Mouse (Mus musculus): ENCODE data around the gene Trnau1ap. TPM values are rescaled to one million over a fixed set of nuclear protein-coding genes. Genes with fewer than 3 reads are reported as not detected.

The Trnau1ap gene
- total and polyA plus RNA-seq, 3 experiments, result 60.7 to 80.5 (median 71.5) TPM

DNA sequence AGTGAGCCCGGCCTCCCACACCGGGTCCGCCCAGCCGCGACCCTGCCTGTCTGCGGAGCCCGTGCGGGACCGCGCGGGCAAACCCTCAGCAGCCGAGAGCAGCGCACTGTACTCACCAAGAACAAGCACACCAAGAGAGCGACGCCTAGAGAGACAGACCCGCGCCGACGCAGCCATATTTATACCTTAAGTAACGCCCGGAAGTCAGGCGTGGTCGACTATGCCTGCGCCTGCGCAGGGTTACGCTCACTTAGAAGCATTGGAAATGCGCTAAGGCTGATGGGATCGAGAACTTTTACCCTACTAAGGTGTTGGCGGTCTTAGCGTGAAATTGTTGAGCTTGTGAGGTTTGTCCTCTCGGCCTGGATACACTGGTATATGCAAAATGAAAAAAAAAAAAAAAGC lies 24.1 kb upstream of the Trnau1ap start, which contains the start of gene Rcc1:
TSS of gene Rcc1 (minus strand) at position 125 of the 405 bp plus-strand sequence.
- peaks cover 23% of the 10 kb centered on the region for H3K79me2 ChIP-seq (replicated peaks; ENCODE audit: control insufficient read depth, extremely low read depth, insufficient read depth, poor library complexity, severe bottlenecking)
- no peaks in the 10 kb centered on the region for H3K9me3 ChIP-seq (replicated peaks; ENCODE audit: low read length)
- H3K36me3 ChIP-seq (replicated peaks in 1 of 2; ENCODE audit: control insufficient read depth in 1 of 2, insufficient read depth in 1 of 2, low read length in 1 of 2), result peaks cover 14 to 41% of the 10 kb centered on the region in 2 experiments
- dilution Hi-C loops (cut with MboI; ENCODE audit: extremely low pct_ligation_motif_present, extremely low pct_unique_long_range_greater_than_20kb, low sequenced_read_pairs), result no loop called here
- TF ChIP-seq ELF1 (IDR thresholded peaks at IDR 0.05; ENCODE audit: low read depth, low read length) (peak; percentile 96), RAD21 (IDR thresholded peaks at IDR 0.05; ENCODE audit: low read depth, low read length) (no peak), MAX (IDR thresholded peaks at IDR 0.05; ENCODE audit: low read length) (peak; percentile 62; the same call in 1 of the 2 replicates), ZMIZ1 (IDR thresholded peaks at IDR 0.05; ENCODE audit: low read depth, low read length) (peak; percentile 100), SMC3 (IDR thresholded peaks at IDR 0.05; ENCODE audit: low read depth, low read length) (no peak), JUN (IDR thresholded peaks at IDR 0.05; ENCODE audit: insufficient read depth, low read depth, low read length) (no peak), IRF4 (IDR thresholded peaks at IDR 0.05; ENCODE audit: low read depth, low read length) (peak; percentile 43; the same call in 1 of the 2 replicates), CHD2 (IDR thresholded peaks at IDR 0.05; ENCODE audit: low read length) (no peak), SIN3A (IDR thresholded peaks at IDR 0.05; ENCODE audit: low read length) (peak; percentile 85; the same call in 1 of the 2 replicates), NRF1 (IDR thresholded peaks at IDR 0.05; ENCODE audit: low read depth, low read length) (peak; percentile 99), POLR2A (IDR thresholded peaks at IDR 0.05; ENCODE audit: low read depth, low read length) (peak; percentile 100), EP300 (IDR thresholded peaks at IDR 0.05; ENCODE audit: low read length) (no peak), USF2 (conservative IDR thresholded peaks at IDR 0.05; ENCODE audit: low read depth, low read length) (no peak), USF1 (IDR thresholded peaks at IDR 0.05; ENCODE audit: low read depth, low read length) (no peak; the same call in 1 of the 2 replicates), MYC (IDR thresholded peaks at IDR 0.05; ENCODE audit: low read depth, low read length) (peak; percentile 86), GABPA (IDR thresholded peaks at IDR 0.05; ENCODE audit: insufficient replicate concordance, low read depth, low read length) (no peak), NELFE (IDR thresholded peaks at IDR 0.05; ENCODE audit: low read depth, low read length) (peak; percentile 100), E2F4 (IDR thresholded peaks at IDR 0.05; ENCODE audit: insufficient replicate concordance, low read depth, low read length) (no peak), HCFC1 (IDR thresholded peaks at IDR 0.05; ENCODE audit: low read depth, low read length) (peak; percentile 79), CTCF (conservative IDR thresholded peaks at IDR 0.05 in 1 of 2, IDR thresholded peaks at IDR 0.05 in 1 of 2; ENCODE audit: low read depth in 2 of 2, low read length in 2 of 2) (peak in 1 of 2 experiments; percentile 13; a peak in 1 of 4 replicates), POLR2AphosphoS2 (IDR thresholded peaks at IDR 0.05; ENCODE audit: low read depth, low read length) (peak; percentile 99), JUND (conservative IDR thresholded peaks at IDR 0.05; ENCODE audit: low read depth, low read length) (no peak), TBP (conservative IDR thresholded peaks at IDR 0.05; ENCODE audit: low read depth, low read length) (peak; percentile 98), BHLHE40 (IDR thresholded peaks at IDR 0.05; ENCODE audit: low read depth, low read length) (peak; percentile 61; the same call in 1 of the 2 replicates), KAT2A (IDR thresholded peaks at IDR 0.05; ENCODE audit: insufficient replicate concordance, low read length) (peak; percentile 78; the same call in 1 of the 2 replicates), MEF2A (IDR thresholded peaks at IDR 0.05; ENCODE audit: borderline replicate concordance, low read depth, low read length) (peak; percentile 52; the same call in 1 of the 2 replicates), ETS1 (conservative IDR thresholded peaks at IDR 0.05; ENCODE audit: low read depth, low read length) (peak; percentile 22; the same call in 1 of the 2 replicates), MAZ (IDR thresholded peaks at IDR 0.05; ENCODE audit: low read depth, low read length) (no peak), UBTF (IDR thresholded peaks at IDR 0.05; ENCODE audit: low read depth, low read length) (0 out of 2 replicates have a peak, but pooled peaks have one; percentile 55), MAFK (IDR thresholded peaks at IDR 0.05; ENCODE audit: insufficient replicate concordance, low read length) (no peak), PAX5 (IDR thresholded peaks at IDR 0.05; ENCODE audit: low read length) (no peak), CHD1 (IDR thresholded peaks at IDR 0.05; ENCODE audit: low read depth, low read length) (no peak), ZKSCAN1 (IDR thresholded peaks at IDR 0.05; ENCODE audit: borderline replicate concordance, low read depth, low read length) (no peak), TCF12 (IDR thresholded peaks at IDR 0.05; ENCODE audit: low read depth, low read length) (peak; percentile 97), RCOR1 (conservative IDR thresholded peaks at IDR 0.05; ENCODE audit: low read depth, low read length) (no peak), MXI1 (IDR thresholded peaks at IDR 0.05; ENCODE audit: low read depth, low read length) (peak; percentile 82; the same call in 1 of the 2 replicates), ZC3H11A (IDR thresholded peaks at IDR 0.05; ENCODE audit: low read depth, low read length) (no peak), ZNF384 (IDR thresholded peaks at IDR 0.05; ENCODE audit: low read depth, low read length) (peak; percentile 63)
- peak within 1 kb of the TSS; percentile 84 to 96 (median 87) for H3K4me3 ChIP-seq (replicated peaks in 1 of 3; ENCODE audit: low read depth in 2 of 3, low read length in 2 of 3, poor library complexity in 1 of 3)
- H3K27me3 ChIP-seq (replicated peaks), result no peaks in the 10 kb centered on the region
- H3K4me2 ChIP-seq (ENCODE audit: insufficient read depth, low read depth, poor library complexity, severe bottlenecking), result peak within 1 kb of the TSS; percentile 91
- H3K4me1 ChIP-seq (ENCODE audit: control insufficient read depth in 1 of 2, insufficient read depth in 2 of 2), result peaks cover 8 to 48% of the 10 kb centered on the region in 2 experiments
- H3K9ac ChIP-seq (ENCODE audit: insufficient read depth, low read depth), result peak within 1 kb of the TSS; percentile 99
- peak within 1 kb of the TSS; percentile 81 for H3K27ac ChIP-seq (ENCODE audit: insufficient read depth, low read depth)
- in situ Hi-C loops (cut with MboI; ENCODE audit: low pct_ligation_motif_present, low pct_unique_long_range_greater_than_20kb, low sequenced_read_pairs), result loop anchor here (10.0 kb wide), 1 partner anchor 61 kb away; no protein-coding TSS in a partner anchor
- DNase-seq (ENCODE audit: extremely low read depth), result peak; percentile 95
